Mouse (Mus musculus): ENCODE data around the gene Fgf2.

Gene Fgf2

DNA sequence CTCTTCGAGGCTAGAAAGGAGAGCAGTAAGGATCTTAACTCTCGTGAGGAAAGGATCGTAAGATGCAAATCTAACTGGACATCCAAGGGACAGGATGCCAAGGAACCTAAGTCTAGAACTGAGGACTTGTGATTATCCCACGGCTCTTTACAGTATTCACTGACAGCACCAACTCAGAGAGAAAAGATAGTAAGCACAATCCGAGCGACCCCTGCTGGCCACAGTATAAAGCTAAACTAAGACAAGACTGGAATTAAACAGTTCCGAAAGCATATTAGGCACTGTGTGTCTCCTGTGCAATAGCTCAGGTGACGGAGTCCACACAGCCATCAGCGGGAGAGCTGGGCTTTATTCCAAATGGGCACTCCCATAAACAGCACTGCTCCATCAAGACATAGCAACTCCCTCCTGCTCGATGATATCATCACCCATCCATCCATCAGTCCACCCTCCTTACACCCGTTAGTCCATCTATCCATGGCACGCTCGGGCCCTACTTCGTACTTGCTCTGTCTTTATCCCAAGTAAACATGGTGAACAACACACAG lies 66.3 kb downstream of the Fgf2 start:
- peak; percentile 63 for DNase-seq (ENCODE audit: low read depth)

DNA sequence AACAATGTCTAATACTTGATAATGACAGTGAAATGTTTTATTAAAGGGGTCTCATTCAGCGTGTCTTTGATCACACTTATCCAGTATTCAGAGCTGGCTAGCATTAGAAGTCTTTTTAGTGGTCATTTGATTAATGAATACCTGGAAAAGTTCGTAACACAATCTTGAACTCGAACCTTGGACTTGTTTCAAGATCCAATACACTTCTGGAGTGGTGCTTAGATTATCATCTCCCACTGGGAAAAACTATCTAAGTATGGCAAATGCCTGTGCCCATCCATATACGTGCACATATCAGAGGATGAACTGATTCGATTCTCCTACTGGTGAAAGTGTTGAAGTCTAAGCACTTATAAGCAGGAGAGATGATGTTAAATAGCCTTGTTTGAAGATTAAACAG lies 70.2 kb downstream of the Fgf2 start:
- no peak for DNase-seq (ENCODE audit: low read depth)

DNA sequence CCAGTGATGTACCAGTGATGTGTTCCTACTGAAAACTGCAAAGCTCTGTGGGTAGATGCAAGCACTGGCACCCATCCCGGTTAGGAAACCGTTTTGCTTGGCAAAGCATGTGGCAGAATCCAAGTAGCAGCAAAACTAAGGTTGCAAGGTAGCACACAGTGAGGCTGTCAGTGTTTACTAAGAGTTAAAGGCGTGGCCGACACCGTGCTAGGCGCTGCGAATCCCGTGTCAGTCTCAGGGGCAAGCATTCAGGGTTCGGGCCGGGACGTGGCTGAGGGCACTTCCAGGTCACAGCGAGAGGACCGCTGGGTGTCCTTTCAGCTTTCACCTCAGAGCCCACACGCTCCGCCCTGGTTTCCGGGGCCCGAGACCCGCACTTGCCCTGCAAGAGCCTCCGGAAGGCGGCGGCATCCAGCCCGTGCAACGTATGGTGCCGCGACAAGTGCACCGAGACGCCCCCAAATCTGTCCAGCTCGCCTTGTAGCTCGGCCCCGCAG lies 70.9 kb downstream of the Fgf2 start:
- no peak for DNase-seq (ENCODE audit: low read depth)

DNA sequence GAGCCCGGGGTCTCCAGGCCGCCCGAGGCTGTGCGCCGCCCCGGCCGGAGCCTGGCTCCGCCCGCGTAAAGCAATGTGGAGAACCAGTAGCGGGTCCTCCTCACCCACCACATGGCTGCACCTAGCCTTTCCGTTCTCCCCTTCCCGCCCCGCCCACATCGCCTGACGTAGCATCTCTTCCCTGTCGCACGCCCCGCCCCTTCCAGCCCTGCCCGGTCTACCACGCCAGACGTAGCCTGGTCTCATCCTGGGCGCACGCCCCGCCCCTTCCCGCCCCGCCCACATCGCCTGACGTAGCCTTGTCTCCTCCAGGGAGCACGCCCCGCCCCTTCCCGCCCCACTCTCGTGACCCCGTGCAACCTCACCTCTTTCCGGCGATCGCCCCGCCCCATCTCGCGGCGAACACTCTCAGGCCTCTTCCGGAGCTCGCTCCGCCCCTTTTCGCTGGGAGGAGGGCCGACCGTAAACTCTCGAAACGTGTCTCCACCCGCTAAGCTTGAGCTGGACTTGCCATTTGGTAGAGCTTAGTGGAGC lies 71.4 kb downstream of the Fgf2 start, which contains the start of gene Spata5:
Gene Spata5, plus strand, starts transcription at position 439 of the 534 bp plus-strand sequence.
- peak; percentile 99 for DNase-seq (ENCODE audit: low read depth)

DNA sequence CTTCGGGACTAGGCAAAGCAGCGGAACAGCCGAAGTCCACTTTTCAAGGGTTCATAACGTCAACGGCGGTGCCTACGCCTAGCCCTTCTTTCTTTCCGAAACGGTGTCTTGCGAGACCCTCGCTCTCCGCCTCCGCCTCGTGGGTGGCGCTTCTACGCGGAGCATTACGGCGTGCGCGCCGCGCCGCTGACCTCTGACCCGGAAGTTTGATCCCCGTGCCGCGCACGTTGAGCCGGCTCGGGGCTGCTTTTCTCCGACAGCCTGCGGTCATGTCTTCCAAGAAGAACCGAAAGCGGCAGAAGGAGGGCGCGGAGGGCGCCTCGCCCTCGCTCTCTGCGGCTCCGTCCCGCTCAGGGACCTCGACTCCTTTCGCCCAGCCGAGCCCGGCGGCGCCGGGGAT lies 71.9 kb downstream of the Fgf2 start, which contains the start of gene Nudt6:
Gene Nudt6, minus strand, starts transcription at position 140 of the 400 bp plus-strand sequence.
- DNase-seq (ENCODE audit: low read depth), result peak; percentile 83

DNA sequence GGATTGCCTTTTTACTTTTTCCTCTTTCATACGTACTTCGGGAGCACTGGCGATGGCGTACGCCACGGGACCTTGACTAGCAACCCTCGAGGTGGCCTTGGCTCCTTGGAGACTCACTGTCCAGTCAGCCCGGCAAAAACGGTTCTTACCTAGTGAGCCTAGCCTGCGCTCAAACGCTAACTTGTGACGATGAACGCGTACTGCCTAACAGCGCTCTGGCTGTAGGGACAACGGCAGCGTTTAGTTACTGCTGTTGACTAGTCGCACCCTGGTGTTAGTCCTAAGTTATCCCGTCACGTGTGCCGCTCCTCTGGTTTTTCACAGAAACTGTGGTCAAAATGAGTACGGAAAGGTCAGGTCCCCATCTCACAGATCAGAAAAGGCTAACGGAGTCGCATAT lies 72.5 kb downstream of the Fgf2 start:
- no peak for DNase-seq (ENCODE audit: low read depth)

DNA sequence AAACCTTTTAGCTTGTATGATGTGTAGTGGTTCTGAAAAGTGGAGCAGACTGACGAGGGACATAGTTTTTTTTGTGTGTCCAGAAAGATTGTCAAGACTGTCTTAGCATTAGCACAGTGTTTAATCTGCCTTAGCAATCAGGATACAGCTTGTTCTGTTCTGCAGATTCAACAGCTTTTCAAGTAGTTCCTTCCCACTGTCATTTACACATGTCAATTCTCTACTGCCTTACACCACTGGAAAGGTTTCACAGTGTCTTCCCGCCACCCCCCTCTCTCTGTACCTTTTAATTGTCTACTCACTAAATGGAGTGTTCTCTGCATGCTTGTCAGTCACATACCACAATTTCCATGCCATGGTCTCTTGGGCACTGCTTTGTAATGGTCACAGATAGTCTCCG lies 73.0 kb downstream of the Fgf2 start:
- no peak for DNase-seq (ENCODE audit: low read depth)

DNA sequence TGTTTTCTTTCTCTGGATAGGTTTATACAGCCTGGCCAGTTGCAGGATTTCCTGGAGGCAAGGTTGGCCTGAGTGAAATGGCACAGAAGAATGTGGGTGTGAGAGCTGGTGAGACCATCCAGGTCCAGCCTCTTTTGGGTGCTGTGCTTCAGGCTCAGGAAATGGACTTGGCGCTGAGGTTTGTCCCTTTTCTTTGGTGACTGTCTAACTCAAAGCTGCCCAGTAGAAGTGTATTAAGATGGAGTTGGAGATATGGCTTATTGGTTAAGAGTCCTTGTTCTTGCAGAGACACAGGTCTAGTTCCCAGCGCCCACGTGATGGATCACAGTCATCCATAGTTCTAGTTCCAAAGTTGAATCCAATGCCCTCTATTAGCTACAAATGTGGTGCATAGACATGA lies 77.9 kb downstream of the Fgf2 start:
- DNase-seq (ENCODE audit: low read depth), result no peak

DNA sequence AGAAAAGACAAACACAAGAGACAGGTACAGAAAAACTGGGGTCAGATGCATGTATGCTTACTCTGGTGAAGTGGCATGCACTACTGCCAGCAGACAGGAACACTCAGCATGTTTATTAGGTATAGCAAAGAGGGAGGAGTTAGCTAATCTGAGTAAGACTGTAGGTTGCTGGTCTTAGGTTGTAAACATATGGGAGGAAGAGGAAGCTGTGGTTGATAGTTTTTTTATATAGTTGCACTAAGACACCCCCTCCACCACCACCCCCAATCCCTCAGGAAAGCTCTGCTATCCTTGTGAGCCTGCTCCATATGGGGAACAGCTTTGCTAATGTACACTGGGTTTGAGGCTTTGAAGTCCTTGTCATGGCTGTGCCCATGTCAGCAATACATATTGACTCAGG lies 82.2 kb downstream of the Fgf2 start:
- no peak for DNase-seq (ENCODE audit: low read depth)

DNA sequence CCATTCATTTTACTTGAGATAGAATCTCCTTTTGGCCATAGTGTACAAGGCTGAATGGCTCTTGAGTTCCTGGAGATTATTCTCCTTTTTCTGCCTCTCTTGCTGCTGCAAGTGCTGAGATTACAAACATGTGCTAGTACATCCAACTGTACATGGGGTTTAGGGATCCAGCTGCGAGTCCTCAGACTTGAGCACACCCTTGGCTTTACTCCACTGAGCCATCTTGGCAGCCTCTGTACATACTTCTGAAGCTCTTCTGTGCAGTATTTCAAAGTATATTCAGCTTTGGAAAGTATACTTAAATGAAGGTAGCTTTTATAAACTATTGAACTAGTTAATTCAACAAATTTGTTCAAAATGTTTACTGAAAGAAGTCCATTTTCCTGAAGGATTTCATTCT lies 91.6 kb downstream of the Fgf2 start:
- DNase-seq (ENCODE audit: low read depth), result no peak

DNA sequence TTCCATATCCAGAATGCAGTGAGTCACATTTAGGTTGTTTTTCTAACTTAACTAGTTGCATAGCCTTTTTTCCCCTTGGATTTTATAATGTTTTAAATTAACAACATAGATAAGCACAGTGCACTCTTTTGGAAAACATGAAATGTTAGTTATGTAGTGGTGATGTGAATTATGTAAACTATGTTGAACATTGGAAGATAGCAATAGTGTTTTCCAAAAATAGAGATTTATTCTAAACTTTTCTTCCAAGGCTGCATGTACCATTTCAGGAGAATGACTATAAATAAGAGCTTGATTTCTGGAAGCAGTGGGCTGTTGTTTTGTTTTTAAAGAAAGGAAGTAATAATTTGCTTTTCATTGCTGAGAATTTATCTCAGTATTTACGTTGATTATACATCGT lies 95.3 kb downstream of the Fgf2 start:
- no peak for DNase-seq (ENCODE audit: low read depth)

DNA sequence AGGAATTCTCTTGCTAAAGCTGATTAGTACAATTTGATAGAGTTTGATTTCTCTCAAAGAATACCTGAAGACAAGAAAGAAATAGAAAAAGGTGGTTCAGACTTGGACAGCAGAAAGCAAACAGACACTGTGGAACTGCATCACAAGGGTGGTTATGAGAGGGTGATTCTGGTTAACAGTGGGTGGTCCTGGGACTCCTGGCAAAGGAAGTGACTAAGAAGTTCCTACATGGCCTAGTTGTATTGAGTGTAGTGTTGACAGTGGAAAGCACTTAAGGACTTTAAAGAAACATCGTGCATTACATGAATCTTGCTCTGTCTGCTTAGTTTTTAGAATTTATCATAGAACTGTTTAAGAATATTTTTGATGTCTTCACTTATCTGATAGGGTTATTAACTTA lies 107.8 kb downstream of the Fgf2 start:
- no peak for DNase-seq (ENCODE audit: low read depth)

Data from c-Kit-positive CD71-negative TER-119-negative erythroid progenitor cells, embryonic 14.5 days (primary cell).